Mouse (Mus musculus) myocyte (in vitro differentiated cells): ENCODE measurements around the gene Bmpr1b.

Experiments used
- E2F4 ChIP-seq: IDR thresholded peaks from one replicate; pipeline ENCODE4 v1.6.1; 2011; ENCODE audit warnings: mild to moderate bottlenecking, control low read depth, moderate library complexity; ENCODE audit not compliant: insufficient read depth
- MAX ChIP-seq: IDR thresholded peaks from one replicate; pipeline ENCODE4 v1.6.1; 2011; ENCODE audit warnings: low read depth, mild to moderate bottlenecking, control low read depth
- MYOD1 ChIP-seq, 3 experiments: IDR thresholded peaks; one replicate each; pipeline ENCODE4 v1.6.1; 2011; ENCODE audit warnings: control low read depth in 2 of 3, low read depth in 2 of 3, mild to moderate bottlenecking in 2 of 3, moderate library complexity in 1 of 3; ENCODE audit not compliant: insufficient read length in 2 of 3, control insufficient read depth in 1 of 3
- MYOG ChIP-seq, 3 experiments: IDR thresholded peaks; one replicate each; pipeline ENCODE4 v1.6.1; 2011; ENCODE audit warnings: control low read depth in 2 of 3, low read depth in 2 of 3, mild to moderate bottlenecking in 2 of 3; ENCODE audit not compliant: insufficient read length in 2 of 3, control insufficient read depth in 1 of 3, insufficient read depth in 1 of 3
- POLR2A ChIP-seq: IDR thresholded peaks from one replicate; pipeline ENCODE4 v1.6.1; 2011; ENCODE audit warnings: low read depth, mild to moderate bottlenecking, control low read depth, moderate library complexity; ENCODE audit not compliant: insufficient read length
- POLR2AphosphoS2 ChIP-seq: IDR thresholded peaks from one replicate; pipeline ENCODE4 v1.6.1; 2011; ENCODE audit warnings: low read depth, control low read depth; ENCODE audit not compliant: insufficient read length
- SRF ChIP-seq: IDR thresholded peaks from one replicate; pipeline ENCODE4 v1.6.1; 2011; ENCODE audit warnings: low read depth; ENCODE audit not compliant: control insufficient read depth, insufficient read length
- USF1 ChIP-seq: IDR thresholded peaks from one replicate; pipeline ENCODE4 v1.6.1; 2011; ENCODE audit warnings: low read depth, mild to moderate bottlenecking, control low read depth, moderate library complexity

DNA sequence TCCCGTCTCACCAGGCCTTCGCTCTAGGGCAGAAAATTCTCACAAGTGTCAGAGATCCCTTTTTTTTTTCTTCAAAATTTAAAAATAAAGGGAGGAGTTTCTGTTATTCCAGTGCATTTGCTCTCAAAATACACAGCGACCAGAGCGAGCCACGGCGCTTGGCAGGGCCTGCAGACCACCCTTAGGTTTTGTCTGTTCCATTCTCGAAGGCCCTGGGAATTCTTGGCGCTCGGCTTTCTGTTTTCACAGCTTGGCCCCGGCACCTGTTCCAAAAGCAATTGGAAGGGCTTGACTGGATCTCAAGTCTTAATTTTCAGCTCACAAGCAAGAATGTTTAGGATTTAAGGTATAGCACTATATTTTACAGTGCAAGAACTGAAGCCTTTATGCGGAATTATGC, 39.8 kb upstream of the Bmpr1b start:
- TF ChIP-seq MAX (no peak), POLR2A (no peak), SRF (no peak), POLR2AphosphoS2 (no peak), USF1 (no peak), E2F4 (no peak), MYOD1 (IDR thresholded peaks at IDR 0.05; ENCODE audit: control insufficient read depth in 1 of 3, insufficient read length in 2 of 3, low read depth in 2 of 3) (no peak), MYOG (IDR thresholded peaks at IDR 0.05; ENCODE audit: control insufficient read depth in 1 of 3, insufficient read depth in 1 of 3, insufficient read length in 2 of 3, low read depth in 2 of 3) (no peak)
